Mouse (Mus musculus) bone marrow macrophage, adult 2 months (primary cell): ENCODE results near the gene B3galt4. TPM values are rescaled to one million over a fixed set of nuclear protein-coding genes. Genes with fewer than 3 reads are reported as not detected.
A peak's percentile ranks its signal among the peaks of the same experiment; 100 is the strongest.
"Not testable (repeated sequence)": the region's sequence is repeated elsewhere in the genome, so short reads cannot be mapped to it uniquely, and the experiment has no call there.

Source experiments
- H3K27ac ChIP-seq: 2 replicates; pipeline ENCODE4 v1.5.1; 2012; ENCODE audit warnings: low read depth, low read length; ENCODE audit not compliant: insufficient read depth
- H3K4me1 ChIP-seq: 2 replicates; pipeline ENCODE4 v1.6.1; 2012; ENCODE audit warnings: low read length; ENCODE audit not compliant: control insufficient read depth, insufficient read depth
- H3K4me3 ChIP-seq: 2 replicates; pipeline ENCODE4 v1.5.1; 2012; ENCODE audit warnings: mild to moderate bottlenecking, low read length, moderate library complexity; ENCODE audit not compliant: insufficient read depth
- CTCF ChIP-seq: IDR thresholded peaks from 2 replicates; pipeline ENCODE4 v1.5.1; 2012; ENCODE audit warnings: low read depth, mild to moderate bottlenecking, low read length, moderate library complexity
- POLR2A ChIP-seq: IDR thresholded peaks from 2 replicates; pipeline ENCODE4 v1.6.1; 2012; ENCODE audit warnings: mild to moderate bottlenecking, low read depth, low read length, borderline replicate concordance
- polyA plus RNA-seq: library from polyadenylated mRNA; stranded (reverse); fragments of >200 nt; gene quantifications from 2 replicates; pipeline ENCODE4 v1.2.4, GENCODE M21; 2012; ENCODE audit not compliant: missing spikeins, insufficient read depth, insufficient read length

The B3galt4 gene
- polyA plus RNA-seq: 8.3 and 8.7 TPM in 2 replicates

DNA sequence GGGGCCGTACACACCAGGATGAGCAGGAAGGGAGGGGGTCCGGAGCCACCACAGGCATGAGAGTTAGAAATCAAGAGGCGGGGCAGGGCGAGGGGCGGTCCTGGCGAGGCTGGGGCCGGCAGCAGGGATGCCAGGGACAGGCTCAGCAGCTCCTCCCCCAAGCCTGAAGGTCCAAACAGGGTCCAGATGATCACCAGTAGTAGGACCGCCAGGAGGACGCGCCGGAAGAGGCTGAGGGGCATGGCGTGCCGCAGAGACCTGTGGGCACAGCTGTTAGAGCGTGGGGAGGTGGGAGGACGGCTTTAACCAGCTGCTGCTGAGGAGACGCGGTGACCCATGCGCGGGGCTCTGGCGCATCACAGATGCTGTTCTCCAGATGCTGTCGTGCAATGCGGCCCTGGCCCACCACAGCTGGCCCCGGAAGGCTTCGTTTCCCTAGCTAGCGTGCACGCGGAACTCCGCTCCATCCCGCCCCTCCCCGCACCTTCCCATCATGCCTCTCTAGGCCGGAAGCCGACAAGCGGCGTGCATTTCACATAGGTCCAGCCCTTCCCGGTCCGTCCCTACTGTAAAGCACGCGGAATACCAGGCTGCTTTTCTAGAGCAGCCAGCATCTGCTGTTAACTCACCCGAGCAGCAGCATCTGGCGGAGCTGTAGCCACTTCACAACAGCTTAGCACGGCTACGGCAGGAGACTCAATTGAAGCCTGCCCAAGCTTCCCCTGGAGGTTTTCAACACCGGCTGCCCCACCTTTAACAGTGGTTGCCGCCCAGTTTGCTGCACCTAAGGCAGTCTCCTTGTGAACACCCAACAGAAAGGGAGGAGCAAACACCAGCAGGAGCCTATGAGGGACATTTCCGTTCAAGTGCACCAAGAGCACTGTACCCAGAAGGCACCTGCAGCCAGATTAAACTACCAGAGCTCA is at the start of gene B3galt4:
B3galt4 (minus strand) TSS at position 468 of the 926 bp plus-strand sequence.
- Histone ChIP-seq H3K27ac (peak within 1 kb of the TSS; percentile 71), H3K4me3 (peak within 1 kb of the TSS; percentile 68), H3K4me1 (peaks cover 32% of the 10 kb centered on the region)
- TF ChIP-seq POLR2A (no peak; the same call in 1 of the 2 replicates), CTCF (no peak)

DNA sequence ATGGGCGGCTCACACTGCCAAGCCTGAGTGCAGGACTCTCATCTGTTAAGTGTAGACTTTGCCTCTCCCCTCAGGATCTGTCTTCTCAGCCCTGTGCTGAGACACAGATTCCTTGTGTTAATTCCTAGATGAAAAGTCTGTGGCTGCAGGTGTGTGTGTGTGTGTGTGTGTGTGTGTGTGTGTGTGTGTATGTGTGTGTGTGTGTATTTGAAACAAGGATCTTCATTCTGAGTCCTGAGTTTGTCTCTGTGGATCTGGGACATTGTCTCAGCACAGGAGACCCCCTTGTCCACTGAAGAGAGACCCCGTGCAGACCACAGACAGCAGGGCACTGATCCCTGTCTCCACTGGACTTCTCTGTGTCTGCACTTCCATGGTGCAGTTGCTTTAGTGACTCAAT is 49.5 kb upstream of the B3galt4 start:
- Histone ChIP-seq H3K27ac (peak overlapping the region; percentile 85), H3K4me1 (peaks cover 18% of the 10 kb centered on the region), H3K4me3 (peak overlapping the region; percentile 89)

DNA sequence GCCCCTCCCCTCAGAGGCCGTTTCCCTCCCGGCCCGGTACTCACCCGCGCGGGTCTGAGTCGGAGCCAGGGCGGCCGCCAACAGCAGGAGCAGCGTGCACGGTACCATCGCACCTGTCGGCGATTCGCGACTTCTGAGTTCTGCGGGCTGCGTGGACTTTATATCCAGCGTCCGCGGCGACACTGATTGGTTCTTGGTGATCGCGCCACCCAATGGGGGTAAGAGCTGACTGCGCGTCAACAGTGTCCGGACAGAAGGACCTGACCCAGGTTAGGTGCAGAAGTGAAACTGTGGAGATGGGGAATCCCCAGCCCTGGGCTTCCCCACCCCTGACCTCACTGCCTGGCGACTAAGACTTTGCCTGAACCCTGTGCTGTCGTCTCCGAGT is 48.9 kb upstream of the B3galt4 start, which contains the start of gene H2-K1:
H2-K1 (minus strand) TSS at position 198 of the 388 bp plus-strand sequence.
- Histone ChIP-seq H3K4me1 (peaks cover 14% of the 10 kb centered on the region), H3K27ac (peak within 1 kb of the TSS; percentile 85), H3K4me3 (peak within 1 kb of the TSS; percentile 89)
- no peak for TF ChIP-seq CTCF
- TF ChIP-seq POLR2A: peak; percentile 88; the same call in 1 of the 2 replicates

DNA sequence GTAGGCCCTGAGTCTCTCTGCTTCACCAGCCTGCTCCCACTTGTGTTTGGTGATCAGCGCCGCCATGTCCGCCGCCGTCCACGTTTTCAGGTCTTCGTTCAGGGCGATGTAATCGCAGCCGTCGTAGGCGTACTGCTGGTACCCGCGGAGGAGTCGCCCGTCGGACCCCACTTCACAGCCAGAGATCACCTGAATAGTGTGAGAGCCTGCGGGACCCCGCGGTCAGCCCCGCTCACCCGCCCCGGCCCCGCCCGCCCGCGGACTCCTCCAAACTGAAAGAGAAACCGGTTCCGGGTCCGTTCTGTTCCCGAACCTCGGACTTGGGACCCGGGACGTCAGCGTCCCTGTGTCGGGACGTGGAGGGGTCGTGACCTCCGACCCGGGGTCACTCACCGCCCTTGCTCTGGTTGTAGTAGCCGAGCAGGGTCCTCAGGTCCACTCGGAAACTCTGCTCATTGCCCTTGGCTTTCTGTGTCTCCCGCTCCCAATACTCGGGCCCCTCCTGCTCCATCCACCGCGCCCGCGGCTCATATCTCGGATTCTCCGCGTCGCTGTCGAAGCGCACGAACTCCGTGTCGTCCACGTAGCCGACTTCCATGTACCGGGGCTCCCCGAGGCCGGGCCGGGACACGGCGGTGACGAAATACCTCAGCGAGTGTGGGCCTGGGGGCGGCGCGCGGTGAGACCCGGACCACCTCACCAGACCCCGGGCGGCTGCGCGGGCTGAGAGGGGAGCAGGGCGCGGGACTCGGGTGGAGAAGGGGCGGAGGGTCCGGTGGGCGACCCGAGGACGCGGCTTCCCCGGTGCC is 48.3 kb upstream of the B3galt4 start:
- TF ChIP-seq CTCF (no peak), POLR2A (no peak)
- peak overlapping the region; percentile 89 for H3K4me3 ChIP-seq
- peaks cover 14% of the 10 kb centered on the region for H3K4me1 ChIP-seq
- H3K27ac ChIP-seq: peak overlapping the region; percentile 60

- H3K4me3 ChIP-seq: peak overlapping the region; percentile 89
- H3K27ac ChIP-seq: not testable (repeated sequence)
- H3K4me1 ChIP-seq: peaks cover 13% of the 10 kb centered on the region
Observed at GRCm38 (mm10) chr17:33998697-33999096, 47.4 kb upstream of the B3galt4 start.

DNA sequence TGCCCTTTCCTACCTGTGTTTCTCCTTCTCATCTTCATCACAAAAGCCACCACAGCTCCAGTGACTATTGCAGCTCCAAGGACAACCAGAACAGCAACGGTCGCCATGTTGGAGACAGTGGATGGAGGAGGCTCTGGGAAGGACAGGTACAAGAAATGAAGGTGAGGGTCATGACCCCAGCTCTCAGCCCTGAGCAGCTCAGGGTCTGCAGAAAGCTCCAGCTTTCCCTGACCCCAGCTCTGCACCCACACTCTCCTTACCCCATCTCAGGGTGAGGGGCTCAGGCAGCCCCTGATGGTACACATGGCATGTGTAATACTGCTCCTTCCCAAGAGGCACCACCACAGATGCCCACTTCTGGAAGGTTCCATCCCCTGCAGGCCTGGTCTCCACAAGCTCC is 45.7 kb upstream of the B3galt4 start:
- peaks cover 11% of the 10 kb centered on the region for H3K4me1 ChIP-seq
- H3K4me3 ChIP-seq, H3K27ac ChIP-seq: not testable (repeated sequence)

DNA sequence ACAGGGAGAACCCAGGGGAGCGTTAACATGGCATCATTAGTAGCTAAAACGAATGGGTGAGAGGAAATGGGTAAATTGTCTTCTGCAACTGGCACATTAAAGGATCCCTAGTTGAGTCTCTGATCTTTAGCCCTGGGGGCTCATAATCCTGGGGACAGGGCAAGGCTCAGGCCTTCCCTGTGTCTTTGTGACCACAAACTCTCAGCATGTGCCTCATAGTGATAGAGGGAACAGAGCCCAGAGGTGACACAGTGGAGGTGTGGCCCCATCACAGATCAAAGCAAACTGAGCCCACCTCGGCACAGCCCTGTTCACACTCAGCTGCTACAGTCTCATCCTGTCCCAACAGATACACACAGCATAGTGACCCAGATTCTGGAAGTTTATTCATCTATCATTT is 44.4 kb upstream of the B3galt4 start:
- no peak for TF ChIP-seq POLR2A
- TF ChIP-seq CTCF: no peak
- H3K4me3 ChIP-seq: no peak overlapping the region

GRCm38 (mm10) chr17:33994959-33995358 is 43.7 kb upstream of the B3galt4 start:
- Histone ChIP-seq H3K4me3 (no peak overlapping the region), H3K4me1 (peaks cover 8% of the 10 kb centered on the region), H3K27ac (no peak overlapping the region)
- no peak for TF ChIP-seq CTCF
- no peak for TF ChIP-seq POLR2A

More for the DNA sequence above, 44.4 kb upstream of the B3galt4 start:
- no peak overlapping the region for H3K27ac ChIP-seq
- peaks cover 9% of the 10 kb centered on the region for H3K4me1 ChIP-seq

DNA sequence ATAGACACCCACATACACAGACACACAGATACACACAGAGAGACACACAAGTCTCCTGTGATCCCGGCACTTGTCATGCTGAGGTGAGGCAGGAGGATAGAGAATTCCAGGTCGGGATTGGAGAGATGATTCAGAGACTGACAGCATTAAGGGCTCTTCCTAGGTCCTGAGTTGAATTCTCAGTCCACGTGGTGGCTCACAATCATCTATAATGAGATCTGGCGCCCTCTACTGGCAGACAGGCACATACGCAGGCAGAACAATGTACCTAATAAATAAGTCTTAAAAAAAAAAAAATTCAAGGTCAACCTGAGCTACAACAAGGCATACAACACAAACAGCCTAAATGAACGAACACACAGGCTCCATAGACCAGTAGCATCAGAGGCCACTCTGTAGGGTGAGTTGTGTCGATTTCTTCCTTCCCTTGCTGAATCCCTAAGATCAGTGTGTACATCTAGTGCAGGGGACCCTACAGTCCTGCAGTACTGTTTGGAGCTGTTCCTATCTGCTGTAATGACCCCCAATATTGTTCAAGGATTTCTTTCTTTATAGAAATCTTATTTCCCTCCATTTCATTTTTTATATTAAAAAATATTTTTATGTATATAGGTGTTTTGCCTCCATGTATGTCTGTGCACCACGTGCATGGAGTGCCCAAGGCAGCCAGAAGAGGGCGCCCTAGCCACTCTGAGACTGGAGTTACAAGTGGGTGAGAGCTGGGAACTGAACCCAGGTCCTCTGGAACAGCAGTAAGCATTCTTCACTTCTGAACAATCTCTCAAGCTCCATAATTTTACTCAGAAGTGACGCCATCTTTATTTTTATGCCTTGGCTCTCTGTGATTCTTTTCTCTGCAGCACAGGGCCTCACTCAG is 40.7 kb upstream of the B3galt4 start:
- no peak overlapping the region for H3K4me3 ChIP-seq
- peaks cover 3% of the 10 kb centered on the region for H3K4me1 ChIP-seq
- no peak for TF ChIP-seq POLR2A
- peak; percentile 55 for TF ChIP-seq CTCF
- no peak overlapping the region for H3K27ac ChIP-seq

- Histone ChIP-seq H3K4me3 (peak overlapping the region; percentile 73; the same call in 1 of the 2 replicates), H3K27ac (peak overlapping the region; percentile 93)
- TF ChIP-seq CTCF: peak; percentile 90
Observed at GRCm38 (mm10) chr17:33982136-33982535, 30.8 kb upstream of the B3galt4 start.

DNA sequence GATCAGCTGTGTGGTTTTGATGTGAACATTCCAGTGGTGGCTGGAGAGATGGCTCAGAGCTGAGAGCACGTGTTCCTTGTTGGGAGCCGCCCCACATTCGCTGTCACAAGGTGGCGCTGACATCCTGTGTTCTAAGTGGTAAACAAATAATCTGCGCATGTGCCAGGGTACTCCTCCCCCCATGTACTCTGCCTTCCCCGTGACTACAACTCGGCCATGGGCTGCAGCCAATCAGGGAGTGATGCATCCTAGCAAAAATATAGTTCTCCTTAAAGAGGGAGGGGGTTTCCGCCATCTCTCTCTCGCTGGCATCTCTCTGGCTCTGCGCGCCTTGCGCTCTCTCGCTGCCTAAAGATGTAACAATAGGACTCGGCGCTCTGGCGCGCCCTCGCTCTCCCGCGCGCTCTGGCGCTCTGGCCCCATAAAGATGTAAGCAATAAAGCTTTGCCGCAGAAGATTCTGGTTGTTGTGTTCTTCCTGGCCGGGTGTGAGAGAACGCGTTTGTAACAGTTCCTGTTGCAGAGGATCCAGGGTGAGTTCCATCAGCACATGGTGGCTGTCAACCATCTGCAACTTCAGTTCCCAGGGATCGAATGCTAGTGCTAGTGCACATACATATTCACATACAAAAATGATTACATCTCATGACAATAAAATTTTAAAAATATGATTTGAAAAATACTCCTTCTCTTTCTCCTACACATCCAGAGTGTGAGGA is 30.1 kb upstream of the B3galt4 start:
- H3K4me3 ChIP-seq: peak overlapping the region; percentile 73
- peak overlapping the region; percentile 93 for H3K27ac ChIP-seq
- peaks cover 29% of the 10 kb centered on the region for H3K4me1 ChIP-seq

More at GRCm38 (mm10) chr17:33982136-33982535, 30.8 kb upstream of the B3galt4 start:
- peaks cover 24% of the 10 kb centered on the region for H3K4me1 ChIP-seq
